Mouse (Mus musculus) left cerebral cortex, postnatal 14 days (tissue): ENCODE results near the gene Spata6. TPM values are rescaled to one million over a fixed set of nuclear protein-coding genes. Genes with fewer than 3 reads are reported as not detected.

Experiments
- DNase-seq, 2 experiments: peaks; one replicate each; pipeline ENCODE4 v3.0.0; 2021 to 2022; ENCODE audit warnings: low spot score in 2 of 2, mixed read lengths in 1 of 2
- intact Hi-C: fragments of 180-260 bp; cut with DNase I; formaldehyde crosslinking; loops from one replicate; pipeline ENCODE4 v1.15.1; 2025
- total RNA-seq, 2 experiments: library from RNA; stranded (reverse); gene quantifications; 2 replicates each; pipeline ENCODE4 v1.2.3; 2021

Spata6 gene
- total RNA-seq, 2 experiments from 2014 or later: 4.1 to 5.5 TPM

- DNase-seq: no peak
- intact Hi-C loops: no loop called here
These were observed 80.1 kb downstream of the Spata6 start for GRCm38 (mm10) chr4:111799892-111800291.

- intact Hi-C loops: no loop called here
- no peak for DNase-seq
These were observed 83.4 kb downstream of the Spata6 start for GRCm38 (mm10) chr4:111803164-111803563.

GRCm38 (mm10) chr4:111817478-111817877 is 97.7 kb downstream of the Spata6 start:
- no peak for DNase-seq
- intact Hi-C loops: no loop called here

- DNase-seq: no peak
- intact Hi-C loops: no loop called here
These were observed 119.1 kb downstream of the Spata6 start for GRCm38 (mm10) chr4:111838882-111839281.

- no peak for DNase-seq
- intact Hi-C loops: no loop called here
These were observed 132.8 kb downstream of the Spata6 start for GRCm38 (mm10) chr4:111852626-111853025.

GRCm38 (mm10) chr4:111866701-111867100 is 146.9 kb downstream of the Spata6 start:
- intact Hi-C loops: no loop called here
- DNase-seq: peak; percentile 34 to 58

- DNase-seq: peak in 1 of 2 experiments; percentile 28
- intact Hi-C loops: no loop called here
These were observed 148.1 kb downstream of the Spata6 start for GRCm38 (mm10) chr4:111867743-111868401.

Other genes starting within 250 kb of the Spata6 start
- not detected for gene Slc5a9, start 182.9 kb downstream of the Spata6 start, total RNA-seq
- gene Skint8, start 199.4 kb downstream of the Spata6 start, total RNA-seq: under 1 TPM in 1 of 2 experiments, not detected in 1; 0.36 TPM